Mouse (Mus musculus) frontal cortex, postnatal 36 days (tissue): ENCODE data around the gene Uvrag.

ENCODE experiments used
- DNase-seq, 2 experiments: peaks; one replicate each; pipeline ENCODE4 v3.0.0; 2022; ENCODE audit warnings: low spot score in 2 of 2

The Uvrag gene

GRCm38 (mm10) chr7:98893144-98893543, 247.8 kb downstream of the Uvrag start:
- DNase-seq, result no peak

- no peak for DNase-seq
These were observed 251.7 kb downstream of the Uvrag start for GRCm38 (mm10) chr7:98889211-98889610.

GRCm38 (mm10) chr7:98888810-98889209, 252.1 kb downstream of the Uvrag start:
- DNase-seq, result no peak

GRCm38 (mm10) chr7:98887811-98888261, 253.1 kb downstream of the Uvrag start:
- DNase-seq, result no peak

GRCm38 (mm10) chr7:98881887-98882286, 259.1 kb downstream of the Uvrag start:
- no peak for DNase-seq

- DNase-seq, result no peak
These were observed 261.8 kb downstream of the Uvrag start for GRCm38 (mm10) chr7:98879176-98879575.

GRCm38 (mm10) chr7:98876119-98876518, 264.8 kb downstream of the Uvrag start:
- no peak for DNase-seq

- DNase-seq, result no peak
These were observed 265.5 kb downstream of the Uvrag start for GRCm38 (mm10) chr7:98875390-98875990.

- DNase-seq, result no peak
These were observed 266.5 kb downstream of the Uvrag start for GRCm38 (mm10) chr7:98874411-98874951.

GRCm38 (mm10) chr7:98873316-98873715, 267.6 kb downstream of the Uvrag start:
- no peak for DNase-seq

- no peak for DNase-seq
These were observed 269.1 kb downstream of the Uvrag start for GRCm38 (mm10) chr7:98871882-98872281.

- DNase-seq, result no peak
These were observed 270.1 kb downstream of the Uvrag start for GRCm38 (mm10) chr7:98870791-98871190.

- no peak for DNase-seq
These were observed 271.9 kb downstream of the Uvrag start for GRCm38 (mm10) chr7:98869070-98869469.

GRCm38 (mm10) chr7:98867794-98868150, 273.2 kb downstream of the Uvrag start:
- no peak for DNase-seq

- DNase-seq, result no peak
These were observed 273.7 kb downstream of the Uvrag start for GRCm38 (mm10) chr7:98867053-98867793.

GRCm38 (mm10) chr7:98863969-98864718, 276.8 kb downstream of the Uvrag start:
- no peak for DNase-seq

GRCm38 (mm10) chr7:98862994-98863393, 277.9 kb downstream of the Uvrag start:
- DNase-seq, result no peak

GRCm38 (mm10) chr7:98861002-98861401, 279.9 kb downstream of the Uvrag start:
- DNase-seq, result no peak

- DNase-seq, result no peak
These were observed 283.8 kb downstream of the Uvrag start for GRCm38 (mm10) chr7:98857094-98857493.

- DNase-seq, result no peak
These were observed 284.8 kb downstream of the Uvrag start for GRCm38 (mm10) chr7:98856128-98856527.

- DNase-seq, result peak; percentile 39 to 41
These were observed 285.6 kb downstream of the Uvrag start for GRCm38 (mm10) chr7:98855388-98855787.

- no peak for DNase-seq
These were observed 287.1 kb downstream of the Uvrag start for GRCm38 (mm10) chr7:98853806-98854205.
